Mouse (Mus musculus) small intestine, adult 2 months (tissue): ENCODE data around the gene Slc26a5.

Experiments used
- CTCF ChIP-seq: fragments of 200-500 bp; IDR thresholded peaks from 2 replicates; pipeline ENCODE4 v1.5.1; 2012; ENCODE audit warnings: low read depth, mild to moderate bottlenecking, control low read depth, inconsistent platforms, low read length, moderate library complexity, mixed read lengths; ENCODE audit not compliant: insufficient replicate concordance, insufficient read length; ENCODE audit errors: extremely low read depth
- POLR2A ChIP-seq: fragments of 200-500 bp; IDR thresholded peaks from 2 replicates; pipeline ENCODE4 v1.6.1; 2012; ENCODE audit warnings: low read depth, mild to moderate bottlenecking, control low read depth, inconsistent platforms, low read length, moderate library complexity

DNA sequence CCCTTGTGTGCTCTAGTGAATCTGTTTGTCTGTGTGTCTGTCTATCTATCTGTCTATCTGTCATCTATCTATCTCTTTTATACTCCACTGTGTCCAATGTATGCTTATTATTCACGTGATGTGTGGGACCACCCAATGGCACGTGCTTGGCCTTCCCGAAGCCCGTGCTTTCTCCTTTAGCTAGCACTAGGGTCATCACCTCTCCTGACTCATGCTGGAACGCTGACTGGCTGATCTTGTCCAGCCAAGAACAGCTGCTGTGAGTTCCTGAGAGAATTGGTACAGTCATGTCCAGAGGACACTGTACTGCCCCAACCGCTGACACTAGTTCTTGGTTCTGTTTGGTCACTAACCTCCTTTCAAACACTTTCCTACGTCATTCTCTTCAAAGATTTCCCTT, 6.8 kb downstream of the Slc26a5 start:
- TF ChIP-seq POLR2A (no peak), CTCF (no peak)
